Mouse (Mus musculus) MEL (cell line): ENCODE measurements around the gene Mill2. TPM values are rescaled to one million over a fixed set of nuclear protein-coding genes. Genes with fewer than 3 reads are reported as not detected.
"Not testable (repeated sequence)": the region's sequence is repeated elsewhere in the genome, so short reads cannot be mapped to it uniquely, and the experiment has no call there.

ENCODE experiments used
- DNase-seq: peaks from one replicate; pipeline ENCODE4 v3.0.0; 2011; ENCODE audit warnings: low read depth, low spot score
- H3K27ac ChIP-seq: 2 replicates; pipeline ENCODE4 v1.5.1; 2012; ENCODE audit warnings: low read depth, mild to moderate bottlenecking, control low read depth, low read length, moderate library complexity; ENCODE audit not compliant: control insufficient read depth
- H3K27me3 ChIP-seq, 2 experiments: fragments of 150-350 bp in 1 of 2; sonication (generic) in 1 of 2; 2 replicates each; pipeline ENCODE4 v1.6.1; 2012; ENCODE audit warnings: low read length in 2 of 2, mild to moderate bottlenecking in 2 of 2, improper control_type of control experiment in 1 of 2, moderate library complexity in 1 of 2; ENCODE audit not compliant: insufficient read depth in 2 of 2, control insufficient read depth in 1 of 2
- H3K36me3 ChIP-seq, 2 experiments: 2 replicates each; pipeline ENCODE4 v1.6.1; 2012 to 2014; ENCODE audit warnings: low read length in 2 of 2, improper control_type of control experiment in 1 of 2, inconsistent platforms in 1 of 2, mild to moderate bottlenecking in 1 of 2; ENCODE audit not compliant: insufficient read depth in 2 of 2, control insufficient read depth in 1 of 2
- H3K4me1 ChIP-seq, 2 experiments: fragments of 150-350 bp in 1 of 2; sonication (generic) in 1 of 2; 2 replicates each; pipeline ENCODE4 v1.6.1; 2012; ENCODE audit warnings: low read length in 2 of 2, improper control_type of control experiment in 1 of 2, mild to moderate bottlenecking in 1 of 2; ENCODE audit not compliant: insufficient read depth in 2 of 2, control insufficient read depth in 1 of 2
- H3K4me3 ChIP-seq, 2 experiments: fragments of 150-350 bp in 1 of 2; sonication (generic) in 1 of 2; 2 replicates each; pipeline ENCODE4 v1.5.1; 2012; ENCODE audit warnings: low read depth in 2 of 2, low read length in 2 of 2, mild to moderate bottlenecking in 2 of 2, moderate library complexity in 2 of 2, control low read depth in 1 of 2, improper control_type of control experiment in 1 of 2; ENCODE audit not compliant: control insufficient read depth in 1 of 2, insufficient read depth in 1 of 2
- H3K79me2 ChIP-seq: 2 replicates; pipeline ENCODE4 v1.6.1; 2012; ENCODE audit warnings: mild to moderate bottlenecking, low read length, moderate library complexity; ENCODE audit not compliant: control insufficient read depth, poor library complexity, insufficient read depth
- H3K9ac ChIP-seq: 2 replicates; pipeline ENCODE4 v1.6.1; 2012; ENCODE audit warnings: low read depth, mild to moderate bottlenecking, control low read depth, low read length, moderate library complexity; ENCODE audit not compliant: control insufficient read depth, poor library complexity, severe bottlenecking
- H3K9me3 ChIP-seq: fragments of 150-350 bp; sonication (generic); replicated peaks from 2 replicates; pipeline ENCODE4 v1.6.1; 2012; ENCODE audit warnings: mild to moderate bottlenecking, low read length, improper control_type of control experiment, moderate library complexity; ENCODE audit not compliant: insufficient read depth
- CHD1 ChIP-seq: IDR thresholded peaks from 2 replicates; pipeline ENCODE4 v1.6.1; 2012; ENCODE audit warnings: low read depth, mild to moderate bottlenecking, inconsistent platforms, low read length, improper control_type of control experiment
- ELF1 ChIP-seq: IDR thresholded peaks from 2 replicates; pipeline ENCODE4 v1.6.1; 2014; ENCODE audit warnings: low read depth, mild to moderate bottlenecking, inconsistent platforms, low read length, improper control_type of control experiment, moderate library complexity
- GABPA ChIP-seq: IDR thresholded peaks from 2 replicates; pipeline ENCODE4 v1.6.1; 2012; ENCODE audit warnings: low read depth, mild to moderate bottlenecking, inconsistent platforms, low read length, improper control_type of control experiment, moderate library complexity
- HCFC1 ChIP-seq: IDR thresholded peaks from 2 replicates; pipeline ENCODE4 v1.6.1; 2012; ENCODE audit warnings: low read depth, mild to moderate bottlenecking, inconsistent platforms, low read length, improper control_type of control experiment, moderate library complexity
- JUND ChIP-seq: IDR thresholded peaks from 2 replicates; pipeline ENCODE4 v1.6.1; 2011; ENCODE audit warnings: low read depth, mild to moderate bottlenecking, improper control_type of control experiment, low read length
- KAT2A ChIP-seq: conservative IDR thresholded peaks from 2 replicates; pipeline ENCODE4 v1.6.1; 2012; ENCODE audit warnings: low read depth, low read length, improper control_type of control experiment, inconsistent platforms
- MAFK ChIP-seq: IDR thresholded peaks from 2 replicates; pipeline ENCODE4 v1.6.1; 2011; ENCODE audit warnings: low read depth, mild to moderate bottlenecking, low read length, improper control_type of control experiment, borderline replicate concordance
- MAX ChIP-seq: IDR thresholded peaks from 2 replicates; pipeline ENCODE4 v1.6.1; 2011; ENCODE audit warnings: low read length, improper control_type of control experiment
- MAZ ChIP-seq: IDR thresholded peaks from 2 replicates; pipeline ENCODE4 v1.6.1; 2012; ENCODE audit warnings: low read depth, mild to moderate bottlenecking, inconsistent platforms, low read length, improper control_type of control experiment
- MEF2A ChIP-seq: IDR thresholded peaks from 2 replicates; pipeline ENCODE4 v1.6.1; 2014; ENCODE audit warnings: low read depth, mild to moderate bottlenecking, inconsistent platforms, low read length, improper control_type of control experiment; ENCODE audit not compliant: poor library complexity, insufficient replicate concordance, severe bottlenecking; ENCODE audit errors: extremely low read depth
- MYC ChIP-seq: IDR thresholded peaks from 2 replicates; pipeline ENCODE4 v1.6.1; 2011; ENCODE audit warnings: low read depth, mild to moderate bottlenecking, low read length, improper control_type of control experiment, moderate library complexity
- NELFE ChIP-seq: IDR thresholded peaks from 2 replicates; pipeline ENCODE4 v1.6.1; 2011; ENCODE audit warnings: low read depth, low read length, improper control_type of control experiment
- POLR2AphosphoS2 ChIP-seq: IDR thresholded peaks from 2 replicates; pipeline ENCODE4 v1.6.1; 2011; ENCODE audit warnings: low read length, improper control_type of control experiment
- RCOR1 ChIP-seq: IDR thresholded peaks from 2 replicates; pipeline ENCODE4 v1.6.1; 2012; ENCODE audit warnings: low read depth, mild to moderate bottlenecking, inconsistent platforms, low read length, improper control_type of control experiment
- TCF12 ChIP-seq: IDR thresholded peaks from 2 replicates; pipeline ENCODE4 v1.6.1; 2014; ENCODE audit warnings: low read depth, mild to moderate bottlenecking, inconsistent platforms, low read length, improper control_type of control experiment, moderate library complexity
- UBTF ChIP-seq: IDR thresholded peaks from 2 replicates; pipeline ENCODE4 v1.6.1; 2012; ENCODE audit warnings: low read depth, mild to moderate bottlenecking, inconsistent platforms, low read length, improper control_type of control experiment, moderate library complexity, borderline replicate concordance; ENCODE audit not compliant: insufficient read depth
- ZC3H11A ChIP-seq: IDR thresholded peaks from 2 replicates; pipeline ENCODE4 v1.6.1; 2012; ENCODE audit warnings: low read depth, mild to moderate bottlenecking, inconsistent platforms, low read length, improper control_type of control experiment
- ZMIZ1 ChIP-seq: IDR thresholded peaks from 2 replicates; pipeline ENCODE4 v1.6.1; 2012; ENCODE audit warnings: low read depth, mild to moderate bottlenecking, inconsistent platforms, low read length, improper control_type of control experiment, moderate library complexity
- polyA plus RNA-seq, 2 experiments: library from polyadenylated mRNA; stranded (reverse) in 1 of 2; unstranded in 1 of 2; fragments of >175 nt in 1 of 2; fragments of >200 nt in 1 of 2; gene quantifications; 2 replicates each; pipeline versions ENCODE4 v1.2.1 to v1.2.4; 2012; ENCODE audit warnings: low replicate concordance in 2 of 2, low read depth in 1 of 2; ENCODE audit not compliant: insufficient read length in 2 of 2, insufficient read depth in 1 of 2, missing spikeins in 1 of 2
- total RNA-seq: library from RNA; depleted of rRNA; stranded (reverse); fragments of 300-350 nt; gene quantifications from 2 replicates; pipeline ENCODE4 v1.2.3, GENCODE M21; 2012; rRNA removed

Gene Mill2
- total RNA-seq (0.08 TPM in 1 of 2 replicates, not detected in the other), polyA plus RNA-seq (under 1 TPM in 1 of 2 experiments, not detected in 1; 0.13 TPM)

DNA sequence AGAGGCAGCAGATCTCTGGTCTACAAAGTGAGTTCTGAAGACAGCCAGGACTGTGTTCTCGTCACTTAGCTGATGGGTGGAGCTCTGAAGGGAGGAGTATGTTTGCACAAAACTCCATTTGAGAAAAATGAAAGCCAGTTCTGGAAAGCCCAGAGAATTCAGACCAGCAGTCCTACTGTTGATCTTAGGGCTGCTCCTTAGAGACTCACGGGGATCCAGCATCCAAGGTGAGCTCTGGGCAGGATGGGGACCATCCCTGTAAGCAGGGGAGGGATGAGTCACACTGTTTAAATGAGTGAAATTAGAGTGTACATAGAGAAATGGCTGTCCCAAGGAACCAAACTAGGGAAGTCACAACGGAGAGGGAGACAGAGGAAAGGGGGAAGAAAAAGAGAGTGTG, at the start of gene Mill2:
Mill2 (plus strand) TSS at position 102 of the 400 bp plus-strand sequence.
- TF ChIP-seq MAX (no peak), RCOR1 (no peak), HCFC1 (no peak), CHD1 (no peak), KAT2A (no peak), UBTF (no peak), POLR2AphosphoS2 (no peak), MEF2A (no peak), ELF1 (no peak), GABPA (no peak), MYC (no peak), TCF12 (no peak), ZC3H11A (no peak), MAFK (no peak), MAZ (no peak), JUND (no peak), ZMIZ1 (no peak), NELFE (no peak)
- Histone ChIP-seq H3K27ac (peak within 1 kb of the TSS; percentile 6; the same call in 1 of the 2 replicates), H3K4me3 (peak within 1 kb of the TSS; percentile 54 to 79), H3K9ac (peak within 1 kb of the TSS; percentile 59), H3K79me2 (no peaks in the 10 kb centered on the region; the same call in 1 of the 2 replicates), H3K36me3 (no peaks in the 10 kb centered on the region), H3K4me1 (peaks cover 0 to 9% of the 10 kb centered on the region in 2 experiments; a peak in 1 of 4 replicates), H3K9me3 (no peaks in the 10 kb centered on the region), H3K27me3 (no peaks in the 10 kb centered on the region)
- DNase-seq, result peak; percentile 34

DNA sequence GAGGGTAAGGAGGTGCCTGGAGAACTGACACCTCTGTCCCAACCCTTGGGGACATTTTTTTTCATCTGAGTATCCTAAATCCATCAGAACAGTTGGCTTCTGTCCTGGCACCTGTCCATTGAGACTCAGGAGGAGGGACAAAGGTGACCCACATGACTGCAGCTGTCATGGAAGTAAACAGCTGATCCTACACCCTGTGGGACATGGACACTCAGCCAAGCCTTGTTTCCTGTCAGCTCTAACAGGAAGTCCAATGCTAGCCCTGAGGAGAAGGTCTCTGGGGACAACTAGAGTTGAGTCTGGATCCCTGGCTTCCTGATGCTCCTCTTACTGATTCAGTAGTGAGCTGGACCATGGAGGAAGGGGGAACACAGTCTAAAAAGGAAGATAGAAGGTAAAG, 49.1 kb upstream of the Mill2 start:
- H3K27me3 ChIP-seq, DNase-seq, H3K36me3 ChIP-seq, H3K79me2 ChIP-seq, H3K9ac ChIP-seq, H3K4me3 ChIP-seq, H3K4me1 ChIP-seq, H3K27ac ChIP-seq, H3K9me3 ChIP-seq: not testable (repeated sequence)
